Mouse (Mus musculus): Measurements from ENCODE around the gene Wsb1.

Wsb1 gene

GRCm38 (mm10) chr11:79209882-79210471 is 44.5 kb downstream of the Wsb1 start:
- DNase-seq, result no peak

DNA sequence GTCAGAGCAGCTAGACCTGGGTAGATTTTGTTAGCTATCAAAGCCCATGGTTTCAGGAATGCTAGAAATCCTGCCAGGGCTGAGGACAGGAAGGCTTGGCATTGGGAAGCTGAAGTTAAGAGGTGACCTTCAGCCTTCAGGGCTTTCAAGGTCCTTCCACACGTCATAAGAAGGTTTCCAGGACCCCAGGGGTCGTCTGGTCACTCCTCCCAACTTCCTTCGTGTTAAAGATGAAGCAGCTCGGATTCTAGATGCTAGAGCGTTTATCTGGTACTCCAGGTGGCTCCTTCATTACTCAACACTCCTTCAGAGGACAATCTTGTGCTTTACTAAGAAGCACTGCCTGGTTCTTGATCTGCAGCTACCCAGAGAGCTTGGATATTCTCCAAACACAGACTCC is 45.4 kb downstream of the Wsb1 start:
- DNase-seq, result no peak

GRCm38 (mm10) chr11:79208462-79208861 is 46.0 kb downstream of the Wsb1 start:
- DNase-seq, result no peak

DNA sequence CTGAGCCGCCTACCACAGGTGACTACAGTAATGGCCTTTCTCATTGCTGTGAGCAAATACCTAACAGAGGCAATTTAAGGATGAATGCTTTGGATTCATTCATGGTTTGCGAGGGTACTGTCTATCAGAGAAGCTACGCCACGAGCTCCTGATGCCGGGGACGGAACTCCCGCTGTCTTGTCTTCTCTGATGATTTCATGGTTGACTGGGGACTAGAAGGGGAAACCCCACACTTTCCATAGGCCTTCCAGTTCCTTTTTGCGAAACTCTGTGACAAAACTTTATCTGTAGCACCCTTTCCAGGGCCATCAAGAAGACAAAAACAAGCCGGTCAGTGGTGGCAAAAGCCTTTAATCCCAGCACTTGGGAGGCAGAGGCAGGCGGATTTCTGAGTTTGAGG is 46.8 kb downstream of the Wsb1 start:
- DNase-seq, result no peak

GRCm38 (mm10) chr11:79204444-79204843 is 50.0 kb downstream of the Wsb1 start:
- no peak for DNase-seq

DNA sequence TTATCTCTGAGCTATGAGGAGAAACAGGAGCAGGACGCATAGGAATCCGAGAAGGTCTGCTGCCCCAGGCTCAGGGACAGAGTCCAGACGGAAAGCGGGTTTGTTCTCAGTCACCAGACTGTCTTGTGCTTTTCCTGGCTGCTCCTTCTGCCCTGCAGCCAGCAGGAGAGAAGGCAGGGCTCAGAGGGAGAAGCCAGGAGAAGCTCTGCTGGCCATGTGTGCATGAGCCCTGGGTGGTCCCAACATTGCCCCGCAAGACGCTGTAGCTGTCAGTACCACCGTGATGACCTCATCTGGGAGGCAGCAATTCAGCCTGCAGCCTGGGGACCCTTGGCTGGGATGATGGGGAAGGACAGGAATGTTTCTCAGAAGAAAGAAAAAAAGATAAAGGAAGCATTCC is 54.0 kb downstream of the Wsb1 start:
- no peak for DNase-seq

DNA sequence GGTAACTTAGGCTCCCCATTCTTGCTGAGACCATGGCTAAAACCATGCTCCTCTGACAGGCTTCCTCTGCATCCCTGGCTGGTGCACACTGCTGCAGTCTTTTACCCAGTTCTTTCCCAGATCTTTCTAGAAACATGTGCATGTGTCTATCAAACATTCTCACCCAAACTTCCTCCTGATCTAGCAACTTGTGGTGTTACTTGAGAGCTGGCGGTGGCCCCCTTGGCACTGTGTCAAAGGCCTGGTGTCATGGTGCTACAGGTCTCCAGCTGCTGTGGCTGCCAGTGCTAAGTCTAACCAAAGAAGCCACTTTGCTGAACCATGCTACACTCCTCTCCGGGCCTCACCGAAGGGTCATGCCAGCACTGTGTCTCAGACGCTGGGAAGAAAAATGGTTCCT is 55.9 kb downstream of the Wsb1 start:
- DNase-seq, result no peak

GRCm38 (mm10) chr11:79197846-79198235 is 56.6 kb downstream of the Wsb1 start:
- DNase-seq, result no peak

DNA sequence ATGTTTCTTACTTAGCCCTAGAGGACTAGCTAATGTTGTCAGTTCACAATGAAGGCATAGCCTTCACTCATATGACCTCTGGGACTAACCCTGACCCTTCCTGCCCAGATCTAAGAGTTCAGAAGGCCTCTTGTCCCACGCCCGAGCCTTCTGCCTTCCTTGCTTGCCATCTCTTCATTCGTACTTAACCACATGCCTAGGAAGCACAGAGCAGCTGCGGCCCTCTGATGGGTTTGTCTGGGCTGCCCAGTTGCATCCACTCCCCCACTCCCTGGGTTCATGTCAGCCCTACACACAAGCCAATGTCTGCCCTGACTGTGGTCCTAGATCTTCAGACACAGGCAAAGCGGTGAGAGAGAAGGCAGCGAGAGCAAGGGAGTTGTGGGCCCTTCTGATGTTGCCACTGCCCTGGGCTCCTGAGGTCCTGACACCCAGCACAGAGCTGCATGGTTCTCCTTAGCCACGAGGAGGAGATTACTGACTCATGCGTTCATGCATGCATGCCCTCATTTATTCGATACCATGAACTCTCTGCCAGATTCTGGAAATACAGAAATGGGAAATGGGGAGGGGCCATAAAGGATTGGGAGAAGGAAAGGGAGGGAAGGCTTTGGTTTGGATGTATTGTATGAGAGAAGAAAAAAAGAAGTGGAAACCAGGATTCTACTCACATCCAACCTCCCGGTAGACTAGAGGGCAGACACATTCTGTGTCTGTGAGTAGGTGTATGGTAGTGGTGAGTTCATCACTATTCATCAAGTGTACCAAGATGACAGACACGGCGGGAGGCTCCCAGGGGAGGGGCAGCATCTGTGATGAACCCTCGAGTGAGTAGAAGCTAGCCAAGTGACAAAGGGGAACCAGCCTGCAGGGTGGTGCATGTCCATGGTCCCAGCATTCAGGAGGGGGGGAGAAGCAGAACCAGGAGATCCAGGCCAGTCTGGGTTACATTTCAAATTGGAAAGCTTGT is 57.3 kb downstream of the Wsb1 start:
- no peak for DNase-seq

- DNase-seq, result no peak
Measured at GRCm38 (mm10) chr11:79196196-79196869, 58.1 kb downstream of the Wsb1 start.

GRCm38 (mm10) chr11:79192176-79192575 is 62.3 kb downstream of the Wsb1 start:
- peak in 1 of 2 experiments; percentile 20 for DNase-seq

DNA sequence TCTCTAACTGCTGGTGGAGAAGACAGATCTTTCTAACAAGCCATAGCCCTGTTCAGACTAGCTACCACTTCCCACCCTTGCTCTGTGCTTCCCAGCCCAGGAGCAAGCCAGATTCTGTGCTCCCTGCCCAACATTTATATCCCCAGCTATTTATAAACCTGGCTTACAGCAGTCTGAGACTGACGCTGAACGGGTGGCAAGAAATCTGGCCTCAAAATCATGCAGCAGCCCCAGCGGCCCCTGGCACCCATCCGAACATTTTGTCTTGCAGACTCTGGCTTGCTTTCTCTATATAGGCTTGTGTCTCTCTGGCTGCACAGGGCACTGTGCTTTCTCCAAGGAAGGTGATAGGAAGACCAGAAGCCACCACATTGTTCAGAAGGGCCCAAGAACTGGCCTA is 63.3 kb downstream of the Wsb1 start:
- DNase-seq, result no peak

DNA sequence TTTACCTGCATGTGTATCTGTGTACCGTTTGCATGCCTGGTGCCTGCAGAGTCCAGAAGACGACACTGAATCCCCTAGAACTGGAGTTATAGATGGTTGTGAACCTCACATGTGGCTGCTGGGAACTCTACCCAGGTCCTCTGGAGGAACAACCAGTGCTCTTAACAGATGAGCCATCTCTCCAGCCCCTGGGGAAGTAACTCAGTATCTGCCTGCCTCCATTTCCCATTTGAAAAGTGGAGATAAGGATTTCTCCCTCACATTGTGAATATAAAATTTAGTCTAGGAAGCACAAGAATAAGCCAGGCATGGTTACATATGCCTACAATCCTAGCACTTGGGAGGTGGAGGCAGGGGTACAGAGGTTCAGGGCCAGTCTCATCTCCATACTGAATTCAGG is 64.2 kb downstream of the Wsb1 start:
- no peak for DNase-seq
